Mouse (Mus musculus): ENCODE data around the gene Cep97.
A peak's percentile ranks its signal among the peaks of the same experiment; 100 is the strongest.
"Not testable (repeated sequence)": the region's sequence is repeated elsewhere in the genome, so short reads cannot be mapped to it uniquely, and the experiment has no call there.

The Cep97 gene

GRCm38 (mm10) chr16:55890346-55891136 lies 44.1 kb downstream of the Cep97 start:
- no peak for DNase-seq (ENCODE audit: low spot score in 2 of 2)

GRCm38 (mm10) chr16:55889451-55889850 lies 45.2 kb downstream of the Cep97 start:
- DNase-seq (ENCODE audit: low spot score in 2 of 2) = no peak

- no peak for DNase-seq (ENCODE audit: low spot score in 2 of 2)
These were observed 46.1 kb downstream of the Cep97 start for GRCm38 (mm10) chr16:55888584-55888960.

GRCm38 (mm10) chr16:55887814-55888583 lies 46.7 kb downstream of the Cep97 start:
- no peak for DNase-seq (ENCODE audit: low spot score in 2 of 2)

GRCm38 (mm10) chr16:55884246-55884645 lies 50.4 kb downstream of the Cep97 start:
- DNase-seq (ENCODE audit: low spot score in 2 of 2) = no peak

- no peak for DNase-seq (ENCODE audit: low spot score in 2 of 2)
These were observed 58.6 kb downstream of the Cep97 start for GRCm38 (mm10) chr16:55876025-55876424.

- no peak for DNase-seq (ENCODE audit: low spot score in 2 of 2)
These were observed 70.8 kb downstream of the Cep97 start for GRCm38 (mm10) chr16:55863832-55864231.

GRCm38 (mm10) chr16:55863149-55863815 lies 71.4 kb downstream of the Cep97 start:
- peak in 1 of 2 experiments; percentile 76 for DNase-seq (ENCODE audit: low spot score in 2 of 2)

GRCm38 (mm10) chr16:55861104-55861503 lies 73.6 kb downstream of the Cep97 start:
- DNase-seq (ENCODE audit: low spot score in 2 of 2) = peak in 1 of 2 experiments; percentile 52

GRCm38 (mm10) chr16:55859421-55859820 lies 75.2 kb downstream of the Cep97 start:
- DNase-seq (ENCODE audit: low spot score in 2 of 2) = not testable (repeated sequence)

- DNase-seq (ENCODE audit: low spot score in 2 of 2) = peak in 1 of 2 experiments; percentile 79
These were observed 76.2 kb downstream of the Cep97 start for GRCm38 (mm10) chr16:55858465-55858864.

- DNase-seq (ENCODE audit: low spot score in 2 of 2) = peak in 1 of 2 experiments; percentile 71
These were observed 81.5 kb downstream of the Cep97 start for GRCm38 (mm10) chr16:55852943-55853727.

GRCm38 (mm10) chr16:55852515-55852914 lies 82.1 kb downstream of the Cep97 start:
- no peak for DNase-seq (ENCODE audit: low spot score in 2 of 2)

GRCm38 (mm10) chr16:55850485-55850884 lies 84.2 kb downstream of the Cep97 start:
- no peak for DNase-seq (ENCODE audit: low spot score in 2 of 2)
